Mouse (Mus musculus) brain, embryonic 14.5 days (tissue): Measurements from ENCODE around the gene Klf2.

ENCODE experiments used
- CTCF ChIP-seq: fragments of 200-500 bp; IDR thresholded peaks from 2 replicates; pipeline ENCODE4 v1.5.1; 2012; ENCODE audit warnings: inconsistent platforms, mild to moderate bottlenecking, moderate library complexity, borderline replicate concordance; ENCODE audit not compliant: insufficient read depth, insufficient read length; ENCODE audit errors: extremely low read depth
- POLR2A ChIP-seq: fragments of 200-500 bp; IDR thresholded peaks from 2 replicates; pipeline ENCODE4 v1.6.1; 2012; ENCODE audit warnings: mild to moderate bottlenecking, inconsistent platforms, borderline replicate concordance; ENCODE audit not compliant: poor library complexity, insufficient read depth, insufficient read length, severe bottlenecking; ENCODE audit errors: extremely low read depth

- TF ChIP-seq CTCF (no peak), POLR2A (no peak)
These were observed 23.7 kb upstream of the Klf2 start for GRCm38 (mm10) chr8:72295125-72295524.
